In the genomic region with DNA sequence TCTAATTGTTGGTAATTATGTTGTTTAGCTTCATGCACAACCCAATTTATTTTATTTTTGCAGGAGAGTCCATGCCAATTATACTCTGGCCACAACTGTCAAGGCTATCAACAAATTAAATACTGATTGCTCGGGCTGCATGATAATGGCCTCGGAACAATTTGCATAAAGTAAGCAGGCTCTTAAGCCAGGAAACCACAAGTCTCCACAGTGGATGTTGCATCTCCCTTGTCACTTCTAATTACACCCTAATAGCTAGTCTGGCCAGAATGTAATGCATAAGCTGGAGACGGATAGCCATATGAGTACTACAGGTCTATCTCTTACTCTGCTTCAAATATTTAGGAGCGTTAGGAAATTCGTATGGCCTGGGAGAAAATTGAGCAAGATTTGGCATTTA, we compare ENCODE assay signal across 22 mouse cellular contexts.
A peak's percentile ranks its signal among the peaks of the same experiment; 100 is the strongest.
DNase-seq lines count a peak whose midpoint lies in the region; ATAC-seq lines count a peak whose summit lies in the region.
"Had no signal": no experiment of that assay in that cellular context is flagged by ENCODE, and none has a peak within 500 bp of the region (broad histone marks: within the 10 kb centered on the region; RNA-seq: fewer than 3 reads in every experiment).

No protein-coding gene starts in this region.

- no peak overlapping the region for H3K9ac ChIP-seq in forebrain, embryonic 12.5 days
- H3K9ac ChIP-seq in forebrain, embryonic 13.5 days: no peak overlapping the region
- H3K9ac ChIP-seq in hindbrain, embryonic 14.5 days: no peak overlapping the region
- no peak overlapping the region for H3K9ac ChIP-seq in midbrain, embryonic 16.5 days (ENCODE audit: low read depth, low read length)
- H3K9ac ChIP-seq: embryonic facial prominence, embryonic 13.5 days; limb, embryonic 13.5 days; liver, embryonic 13.5 days; lung, embryonic 14.5 days had no signal

- no peaks in the 10 kb centered on the region for H3K4me1 ChIP-seq in forebrain, embryonic 12.5 days
- H3K4me1 ChIP-seq in forebrain, embryonic 10.5 days: no peaks in the 10 kb centered on the region
- H3K4me1 ChIP-seq in forebrain, embryonic 13.5 days: peaks cover 8% of the 10 kb centered on the region
- H3K4me1 ChIP-seq in hindbrain, embryonic 14.5 days (replicated peaks; ENCODE audit: control insufficient read depth, insufficient read depth, low read length): peaks cover 3% of the 10 kb centered on the region; the same call in 1 of the 2 replicates
- no peaks in the 10 kb centered on the region for H3K4me1 ChIP-seq in midbrain, embryonic 16.5 days (ENCODE audit: control insufficient read depth, insufficient read depth, low read length)
- H3K4me1 ChIP-seq: embryonic facial prominence, embryonic 13.5 days; limb, embryonic 13.5 days; liver, embryonic 13.5 days had no signal

- no peak overlapping the region for H3K4me2 ChIP-seq in forebrain, embryonic 12.5 days
- H3K4me2 ChIP-seq in forebrain, embryonic 13.5 days: no peak overlapping the region
- no peak overlapping the region for H3K4me2 ChIP-seq in hindbrain, embryonic 14.5 days (replicated peaks)
- H3K4me2 ChIP-seq in midbrain, embryonic 16.5 days (ENCODE audit: low read length): no peak overlapping the region
- H3K4me2 ChIP-seq: embryonic facial prominence, embryonic 13.5 days; heart, embryonic 11.5 days; limb, embryonic 13.5 days; liver, embryonic 13.5 days; lung, embryonic 14.5 days had no signal

- H3K9me3 ChIP-seq in forebrain, embryonic 12.5 days: no peaks in the 10 kb centered on the region
- no peaks in the 10 kb centered on the region for H3K9me3 ChIP-seq in forebrain, embryonic 10.5 days
- no peaks in the 10 kb centered on the region for H3K9me3 ChIP-seq in forebrain, embryonic 13.5 days (replicated peaks)
- no peaks in the 10 kb centered on the region for H3K9me3 ChIP-seq in hindbrain, embryonic 14.5 days (ENCODE audit: control insufficient read depth, low read length)
- no peaks in the 10 kb centered on the region for H3K9me3 ChIP-seq in midbrain, embryonic 16.5 days (replicated peaks; ENCODE audit: control insufficient read depth, low read length, poor library complexity, severe bottlenecking)
- H3K9me3 ChIP-seq: embryonic facial prominence, embryonic 13.5 days; limb, embryonic 13.5 days; liver, embryonic 13.5 days had no signal

- no peak overlapping the region for H3K27ac ChIP-seq in forebrain, embryonic 12.5 days
- no peak overlapping the region for H3K27ac ChIP-seq in forebrain, embryonic 10.5 days
- no peak overlapping the region for H3K27ac ChIP-seq in forebrain, embryonic 13.5 days
- H3K27ac ChIP-seq in hindbrain, embryonic 14.5 days: peak overlapping the region; percentile 3; the same call in 1 of the 2 replicates
- H3K27ac ChIP-seq in midbrain, embryonic 16.5 days (ENCODE audit: low read length): no peak overlapping the region
- H3K27ac ChIP-seq: embryonic facial prominence, embryonic 13.5 days; kidney, postnatal 0 days; limb, embryonic 13.5 days; liver, embryonic 13.5 days had no signal

- peak; percentile 87 for ATAC-seq in forebrain, embryonic 12.5 days (ENCODE audit: low FRiP score)
- peak; percentile 90 for ATAC-seq in forebrain, embryonic 13.5 days
- ATAC-seq in hindbrain, embryonic 14.5 days (ENCODE audit: low FRiP score): peak; percentile 72; the same call in 1 of the 2 replicates
- peak; percentile 68; the same call in 1 of the 2 replicates for ATAC-seq in midbrain, embryonic 16.5 days

- no peak overlapping the region for H3K4me3 ChIP-seq in forebrain, embryonic 12.5 days (replicated peaks)
- no peak overlapping the region for H3K4me3 ChIP-seq in forebrain, embryonic 10.5 days
- H3K4me3 ChIP-seq in forebrain, embryonic 13.5 days: no peak overlapping the region
- no peak overlapping the region for H3K4me3 ChIP-seq in hindbrain, embryonic 14.5 days (replicated peaks; ENCODE audit: low read length)
- no peak overlapping the region for H3K4me3 ChIP-seq in midbrain, embryonic 16.5 days (ENCODE audit: low read depth, low read length)
- H3K4me3 ChIP-seq: embryonic facial prominence, embryonic 13.5 days; limb, embryonic 13.5 days; liver, embryonic 13.5 days had no signal

- no peaks in the 10 kb centered on the region for H3K27me3 ChIP-seq in forebrain, embryonic 12.5 days
- H3K27me3 ChIP-seq in forebrain, embryonic 10.5 days (ENCODE audit: poor library complexity, severe bottlenecking): no peaks in the 10 kb centered on the region; the same call in 1 of the 2 replicates
- no peaks in the 10 kb centered on the region for H3K27me3 ChIP-seq in forebrain, embryonic 13.5 days
- no peaks in the 10 kb centered on the region for H3K27me3 ChIP-seq in hindbrain, embryonic 14.5 days (ENCODE audit: control insufficient read depth, insufficient read depth, low read length)
- no peaks in the 10 kb centered on the region for H3K27me3 ChIP-seq in midbrain, embryonic 16.5 days (ENCODE audit: control insufficient read depth, insufficient read depth, low read depth, low read length)
- H3K27me3 ChIP-seq: CH12.LX; embryonic facial prominence, embryonic 13.5 days; limb, embryonic 13.5 days; liver, embryonic 13.5 days had no signal

- intact Hi-C loops in left cerebral cortex, postnatal 14 days (cut with DNase I): no loop called here

- DNase-seq in forebrain, embryonic 10.5 days (ENCODE audit: extremely low spot score, low spot score): no peak
- DNase-seq in hindbrain, embryonic 14.5 days (ENCODE audit: low spot score): peak; percentile 26
- no peak for DNase-seq in right cerebral cortex, adult 2 months (ENCODE audit: low spot score in 2 of 2)
- no peak for DNase-seq in embryo, embryonic 11 days
- DNase-seq in left cerebral cortex, postnatal 14 days (ENCODE audit: low spot score in 2 of 2): no peak
- DNase-seq: adrenal gland, postnatal 36 days; cerebellum, adult 18-20 months; heart, postnatal 10 days; kidney, adult 18-20 months; liver, embryonic 13.5 days; lung, embryonic 14.5 days; lung, postnatal 4 days; right cerebral cortex, adult 18-20 months; thymus, postnatal 14 days had no signal

- WGBS in forebrain, embryonic 12.5 days: 44% methylated on average over 5 of the region's 5 CpGs
- WGBS in forebrain, embryonic 10.5 days: 77% methylated on average over 5 of the region's 5 CpGs
- WGBS in forebrain, embryonic 13.5 days: 32% methylated on average over 5 of the region's 5 CpGs
- 44% methylated on average over 5 of the region's 5 CpGs for WGBS in hindbrain, embryonic 14.5 days
- WGBS in midbrain, embryonic 16.5 days: 53% methylated on average over 5 of the region's 5 CpGs

- H3K36me3 ChIP-seq in forebrain, embryonic 12.5 days (replicated peaks): no peaks in the 10 kb centered on the region
- H3K36me3 ChIP-seq in forebrain, embryonic 10.5 days (replicated peaks): no peaks in the 10 kb centered on the region
- no peaks in the 10 kb centered on the region for H3K36me3 ChIP-seq in forebrain, embryonic 13.5 days (ENCODE audit: poor library complexity, severe bottlenecking)
- H3K36me3 ChIP-seq in hindbrain, embryonic 14.5 days (replicated peaks; ENCODE audit: control insufficient read depth, insufficient read depth): no peaks in the 10 kb centered on the region
- no peaks in the 10 kb centered on the region for H3K36me3 ChIP-seq in midbrain, embryonic 16.5 days (ENCODE audit: control insufficient read depth, insufficient read depth, low read length)
- H3K36me3 ChIP-seq: embryonic facial prominence, embryonic 13.5 days; limb, embryonic 13.5 days; liver, embryonic 13.5 days had no signal
